Mouse (Mus musculus) layer of hippocampus, adult 9-10 months (tissue): ENCODE data around the gene Slc11a2.
"Not testable (repeated sequence)": the region's sequence is repeated elsewhere in the genome, so short reads cannot be mapped to it uniquely, and the experiment has no call there.

Experiments
- DNase-seq: peaks from one replicate; pipeline ENCODE4 v3.0.0; 2022; ENCODE audit warnings: low spot score

The Slc11a2 gene

GRCm38 (mm10) chr15:100433234-100433633, 8.4 kb upstream of the Slc11a2 start:
- no peak for DNase-seq

GRCm38 (mm10) chr15:100429959-100430565, 5.2 kb upstream of the Slc11a2 start:
- no peak for DNase-seq

- no peak for DNase-seq
Observed at GRCm38 (mm10) chr15:100428296-100428905, 3.5 kb upstream of the Slc11a2 start.

- no peak for DNase-seq
Observed at GRCm38 (mm10) chr15:100423916-100424315, 956 bp downstream of the Slc11a2 start.

- peak; percentile 70 for DNase-seq
Observed at GRCm38 (mm10) chr15:100422899-100423860, 1.7 kb downstream of the Slc11a2 start.

- DNase-seq: no peak
Observed at GRCm38 (mm10) chr15:100422476-100422875, 2.4 kb downstream of the Slc11a2 start.

GRCm38 (mm10) chr15:100421758-100422197, 3.1 kb downstream of the Slc11a2 start, which contains the start of gene Gm5475:
Gene Gm5475, plus strand, starts transcription at chr15:100422147.
- not testable (repeated sequence) for DNase-seq

- peak; percentile 11 for DNase-seq
Observed at GRCm38 (mm10) chr15:100421059-100421757, 3.7 kb downstream of the Slc11a2 start.

- DNase-seq: no peak
Observed at GRCm38 (mm10) chr15:100419901-100420745, 4.7 kb downstream of the Slc11a2 start.

- no peak for DNase-seq
Observed at GRCm38 (mm10) chr15:100419311-100419710, 5.6 kb downstream of the Slc11a2 start.

- DNase-seq: no peak
Observed at GRCm38 (mm10) chr15:100417854-100418450, 6.9 kb downstream of the Slc11a2 start.

GRCm38 (mm10) chr15:100415684-100416083, 9.2 kb downstream of the Slc11a2 start:
- DNase-seq: no peak

GRCm38 (mm10) chr15:100414942-100415341, 9.9 kb downstream of the Slc11a2 start:
- no peak for DNase-seq

GRCm38 (mm10) chr15:100414011-100414410, 10.9 kb downstream of the Slc11a2 start:
- no peak for DNase-seq

GRCm38 (mm10) chr15:100413306-100413705, 11.6 kb downstream of the Slc11a2 start:
- no peak for DNase-seq

- DNase-seq: no peak
Observed at GRCm38 (mm10) chr15:100411731-100412130, 13.1 kb downstream of the Slc11a2 start.

GRCm38 (mm10) chr15:100410918-100411672, 13.8 kb downstream of the Slc11a2 start:
- no peak for DNase-seq

- no peak for DNase-seq
Observed at GRCm38 (mm10) chr15:100406088-100406487, 18.8 kb downstream of the Slc11a2 start.

- DNase-seq: no peak
Observed at GRCm38 (mm10) chr15:100403318-100404000, 21.4 kb downstream of the Slc11a2 start.
